Mouse (Mus musculus): ENCODE measurements around the gene Cttnbp2nl. TPM values are rescaled to one million over a fixed set of nuclear protein-coding genes. Genes with fewer than 3 reads are reported as not detected.

Gene Cttnbp2nl
- polyA plus RNA-seq, 1 experiment from 2014 or later, result 29.9 TPM

DNA sequence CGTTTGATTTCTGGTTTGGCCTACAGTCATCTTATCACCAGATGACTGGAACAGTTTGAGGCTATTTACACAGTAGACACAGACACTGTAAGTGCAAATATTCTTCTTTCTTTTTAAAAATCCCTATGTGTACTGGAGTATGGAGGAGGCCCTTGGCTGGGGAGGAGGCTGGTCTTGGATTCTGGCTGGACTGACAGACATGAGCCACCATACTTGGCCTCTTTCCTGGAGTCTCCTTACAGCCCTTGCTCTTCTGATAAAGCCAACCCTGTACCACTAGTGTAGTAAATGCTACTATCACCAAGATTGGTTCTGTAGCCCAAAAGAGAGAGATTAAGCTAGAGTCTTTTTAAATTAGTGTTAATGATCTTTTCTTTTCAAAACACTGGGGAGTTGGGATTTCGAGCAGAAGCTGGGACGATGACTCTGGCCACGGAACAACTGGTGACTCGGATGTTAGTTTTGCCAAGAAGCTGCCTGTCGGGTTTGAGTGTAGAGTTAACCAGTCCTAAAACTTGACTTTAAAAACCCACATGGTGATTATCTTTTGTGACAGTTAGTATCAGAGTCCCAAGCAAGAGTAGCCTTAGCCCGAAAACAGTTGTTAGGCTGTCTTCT, 40.1 kb downstream of the Cttnbp2nl start:
- Histone ChIP-seq H3K9ac (no peak overlapping the region), H3K27me3 (no peaks in the 10 kb centered on the region), H3K36me3 (peaks cover 37% of the 10 kb centered on the region), H3K9me3 (replicated peaks) (no peaks in the 10 kb centered on the region), H3K4me2 (replicated peaks) (no peak overlapping the region), H3K4me1 (no peaks in the 10 kb centered on the region), H3K27ac (replicated peaks) (no peak overlapping the region), H3K4me3 (replicated peaks) (no peak overlapping the region)
- ATAC-seq (ENCODE audit: insufficient number of reproducible peaks, low FRiP score, low TSS enrichment, low read depth), result no peak
- WGBS, result 90% methylated on average over 7 of the region's 7 CpGs

DNA sequence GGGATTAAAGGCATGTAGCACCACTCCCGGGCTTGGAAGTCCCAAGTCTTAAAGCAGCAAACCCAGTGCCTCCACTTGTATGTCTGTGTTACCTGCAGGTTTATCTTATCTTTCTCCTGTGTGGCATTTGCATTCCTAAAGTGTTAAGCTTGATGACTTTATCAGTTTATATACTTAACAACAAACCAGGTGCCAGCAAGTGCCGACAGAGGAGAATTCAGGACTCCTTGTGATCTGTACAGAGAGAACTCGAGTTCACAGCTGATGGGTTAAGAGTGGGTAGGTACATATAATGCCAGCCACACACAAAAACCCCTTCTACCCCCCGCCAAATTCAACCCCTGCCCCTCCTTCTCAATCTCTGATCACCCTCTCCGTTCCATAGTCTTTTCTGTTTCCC, 41.1 kb downstream of the Cttnbp2nl start:
- H3K27me3 ChIP-seq, result no peaks in the 10 kb centered on the region
- peaks cover 46% of the 10 kb centered on the region for H3K36me3 ChIP-seq
- H3K4me3 ChIP-seq (replicated peaks), result no peak overlapping the region
- no peak overlapping the region for H3K27ac ChIP-seq (replicated peaks)
- no peaks in the 10 kb centered on the region for H3K9me3 ChIP-seq (replicated peaks)
- H3K4me2 ChIP-seq (replicated peaks), result no peak overlapping the region
- H3K4me1 ChIP-seq, result no peaks in the 10 kb centered on the region
- 82% methylated on average over 5 of the region's 5 CpGs for WGBS
- no peak for ATAC-seq (ENCODE audit: insufficient number of reproducible peaks, low FRiP score, low TSS enrichment, low read depth)
- no peak overlapping the region for H3K9ac ChIP-seq

DNA sequence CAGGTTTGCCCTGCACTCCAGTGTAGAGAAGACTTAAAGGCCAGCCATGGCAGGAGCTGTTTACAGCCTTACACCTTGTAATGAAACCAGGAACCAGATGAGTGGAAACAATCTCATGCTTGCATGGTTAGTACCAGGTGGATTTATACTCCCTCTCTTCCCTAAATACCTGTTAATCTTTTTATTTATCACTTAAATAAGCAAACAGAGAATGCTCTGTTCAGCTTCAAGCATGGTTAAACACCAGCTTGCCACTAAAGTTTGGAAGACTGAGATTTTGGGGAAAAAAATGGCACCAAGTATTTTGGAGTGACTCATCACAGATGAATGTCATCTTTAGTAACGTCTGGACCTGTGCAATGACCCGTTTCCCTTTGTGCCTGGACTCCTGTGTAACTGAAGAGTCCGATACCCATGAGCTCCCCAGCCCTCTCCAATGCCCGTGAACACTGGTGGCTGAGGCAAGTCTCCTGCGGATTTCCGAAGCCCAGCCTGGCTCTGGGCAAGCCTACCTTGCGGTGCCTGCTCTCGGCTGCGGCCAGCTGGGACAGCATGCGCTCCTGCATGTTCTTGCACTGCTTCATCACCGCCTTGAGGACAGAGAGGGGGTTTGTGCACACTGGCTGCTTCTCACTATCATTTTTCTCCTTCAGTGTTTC, 42.1 kb downstream of the Cttnbp2nl start:
- Histone ChIP-seq H3K9ac (no peak overlapping the region), H3K36me3 (peaks cover 42% of the 10 kb centered on the region), H3K4me1 (0 out of 2 replicates have a peak, but pooled peaks cover 1% of the 10 kb centered on the region), H3K27me3 (no peaks in the 10 kb centered on the region), H3K4me3 (replicated peaks) (no peak overlapping the region), H3K9me3 (replicated peaks) (no peaks in the 10 kb centered on the region), H3K27ac (replicated peaks) (no peak overlapping the region), H3K4me2 (replicated peaks) (no peak overlapping the region)
- ATAC-seq (ENCODE audit: insufficient number of reproducible peaks, low FRiP score, low TSS enrichment, low read depth), result no peak
- 90% methylated on average over 11 of the region's 11 CpGs for WGBS

DNA sequence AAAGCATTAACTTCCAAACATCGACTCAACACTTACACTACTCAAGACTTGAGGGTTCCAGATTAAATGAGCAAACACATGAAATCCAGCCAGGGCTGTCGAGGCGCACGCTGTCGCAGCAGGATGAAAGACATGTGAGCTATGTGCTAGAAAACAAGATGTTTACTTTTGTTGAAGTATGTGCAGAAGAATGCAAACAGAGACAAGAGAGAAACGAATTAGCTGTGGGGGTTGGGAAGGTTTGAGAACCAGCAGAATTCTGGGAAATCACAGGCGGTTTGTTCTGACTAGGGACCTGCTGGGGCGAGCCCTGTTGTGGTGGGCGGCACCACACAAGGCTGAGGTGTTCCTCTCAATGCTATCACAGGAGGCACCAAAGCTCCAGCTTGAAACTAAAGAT, 44.9 kb downstream of the Cttnbp2nl start:
- 72% methylated on average over 9 of the region's 9 CpGs for WGBS
- Histone ChIP-seq H3K27ac (replicated peaks) (no peak overlapping the region), H3K4me3 (replicated peaks) (no peak overlapping the region), H3K9me3 (replicated peaks) (no peaks in the 10 kb centered on the region), H3K9ac (no peak overlapping the region), H3K36me3 (peaks cover 57% of the 10 kb centered on the region), H3K4me1 (peaks cover 16% of the 10 kb centered on the region), H3K4me2 (replicated peaks) (no peak overlapping the region), H3K27me3 (no peaks in the 10 kb centered on the region)
- ATAC-seq (ENCODE audit: insufficient number of reproducible peaks, low FRiP score, low TSS enrichment, low read depth), result no peak

- ATAC-seq (ENCODE audit: insufficient number of reproducible peaks, low FRiP score, low TSS enrichment, low read depth), result no peak
- Histone ChIP-seq H3K27ac (replicated peaks) (no peak overlapping the region), H3K4me1 (peaks cover 19% of the 10 kb centered on the region), H3K9me3 (replicated peaks) (no peaks in the 10 kb centered on the region), H3K4me2 (replicated peaks) (no peak overlapping the region), H3K4me3 (replicated peaks) (no peak overlapping the region), H3K9ac (no peak overlapping the region), H3K36me3 (peaks cover 61% of the 10 kb centered on the region), H3K27me3 (no peaks in the 10 kb centered on the region)
- 73% methylated on average over 6 of the region's 6 CpGs for WGBS
Observed at GRCm38 (mm10) chr3:105006101-105006500, 46.8 kb downstream of the Cttnbp2nl start.

DNA sequence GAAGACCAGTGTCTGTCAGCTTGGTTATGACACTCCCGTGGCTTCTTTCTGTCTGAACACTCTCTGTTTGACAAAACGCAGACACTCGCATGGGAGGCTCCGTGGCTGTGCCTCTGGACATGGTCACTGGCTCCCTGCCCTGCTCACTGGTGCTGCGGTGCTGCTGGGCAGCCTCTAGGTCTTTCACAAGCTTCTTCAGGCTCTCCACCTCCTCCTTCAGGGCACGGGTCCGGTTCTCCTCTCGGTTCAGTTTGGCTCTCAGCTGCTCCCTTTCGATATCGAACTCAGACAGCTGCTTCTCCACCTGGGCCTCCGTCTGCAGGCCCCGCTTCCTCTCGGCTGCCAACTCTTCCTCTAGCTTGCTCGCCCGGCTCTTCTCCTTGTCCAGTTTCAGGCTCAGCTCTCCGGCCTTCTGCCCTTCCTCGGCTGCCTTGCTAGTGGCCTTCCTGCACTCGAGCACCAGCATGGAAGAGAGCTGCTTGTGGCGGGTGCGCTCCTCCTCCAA, 47.3 kb downstream of the Cttnbp2nl start:
- WGBS, result 84% methylated on average over 20 of the region's 20 CpGs
- Histone ChIP-seq H3K36me3 (peaks cover 57% of the 10 kb centered on the region), H3K9ac (no peak overlapping the region), H3K9me3 (replicated peaks) (no peaks in the 10 kb centered on the region), H3K4me1 (peaks cover 19% of the 10 kb centered on the region), H3K4me2 (replicated peaks) (no peak overlapping the region), H3K27ac (replicated peaks) (no peak overlapping the region), H3K4me3 (replicated peaks) (no peak overlapping the region), H3K27me3 (no peaks in the 10 kb centered on the region)
- ATAC-seq (ENCODE audit: insufficient number of reproducible peaks, low FRiP score, low TSS enrichment, low read depth), result no peak

- H3K9ac ChIP-seq, result no peak overlapping the region
- no peaks in the 10 kb centered on the region for H3K9me3 ChIP-seq (replicated peaks)
- H3K27me3 ChIP-seq, result no peaks in the 10 kb centered on the region
- 89% methylated on average over 10 of the region's 10 CpGs for WGBS
- H3K4me2 ChIP-seq (replicated peaks), result no peak overlapping the region
- peaks cover 52% of the 10 kb centered on the region for H3K36me3 ChIP-seq
- peak overlapping the region; percentile 66 for H3K27ac ChIP-seq (replicated peaks)
- H3K4me1 ChIP-seq, result peaks cover 19% of the 10 kb centered on the region
- no peak for ATAC-seq (ENCODE audit: insufficient number of reproducible peaks, low FRiP score, low TSS enrichment, low read depth)
- H3K4me3 ChIP-seq (replicated peaks), result no peak overlapping the region
Observed at GRCm38 (mm10) chr3:105005011-105005410, 47.9 kb downstream of the Cttnbp2nl start.

- Histone ChIP-seq H3K9me3 (replicated peaks) (no peaks in the 10 kb centered on the region), H3K27ac (replicated peaks) (peak overlapping the region; percentile 66), H3K9ac (no peak overlapping the region), H3K4me3 (replicated peaks) (no peak overlapping the region), H3K4me2 (replicated peaks) (no peak overlapping the region), H3K36me3 (peaks cover 42% of the 10 kb centered on the region), H3K27me3 (no peaks in the 10 kb centered on the region), H3K4me1 (peaks cover 19% of the 10 kb centered on the region)
- no peak for ATAC-seq (ENCODE audit: insufficient number of reproducible peaks, low FRiP score, low TSS enrichment, low read depth)
- 44% methylated on average over 14 of the region's 14 CpGs for WGBS
Observed at GRCm38 (mm10) chr3:105003960-105004463, 48.9 kb downstream of the Cttnbp2nl start.

- no peak for ATAC-seq (ENCODE audit: insufficient number of reproducible peaks, low FRiP score, low TSS enrichment, low read depth)
- H3K36me3 ChIP-seq, result peaks cover 27% of the 10 kb centered on the region
Observed at GRCm38 (mm10) chr3:105001374-105001773, 51.6 kb downstream of the Cttnbp2nl start.

GRCm38 (mm10) chr3:105000561-105000960, 52.4 kb downstream of the Cttnbp2nl start:
- Histone ChIP-seq H3K4me2 (replicated peaks) (no peak overlapping the region), H3K4me3 (replicated peaks) (no peak overlapping the region), H3K27ac (replicated peaks) (no peak overlapping the region), H3K4me1 (peaks cover 28% of the 10 kb centered on the region), H3K9me3 (replicated peaks) (no peaks in the 10 kb centered on the region), H3K27me3 (no peaks in the 10 kb centered on the region), H3K9ac (no peak overlapping the region), H3K36me3 (peaks cover 23% of the 10 kb centered on the region)
- 64% methylated on average over 8 of the region's 8 CpGs for WGBS
- no peak for ATAC-seq (ENCODE audit: insufficient number of reproducible peaks, low FRiP score, low TSS enrichment, low read depth)

More at GRCm38 (mm10) chr3:105001374-105001773, 51.6 kb downstream of the Cttnbp2nl start:
- no peak overlapping the region for H3K9ac ChIP-seq
- H3K27ac ChIP-seq (replicated peaks), result no peak overlapping the region
- no peaks in the 10 kb centered on the region for H3K27me3 ChIP-seq
- H3K4me3 ChIP-seq (replicated peaks), result no peak overlapping the region
- 60% methylated on average over 6 of the region's 6 CpGs for WGBS
- no peak overlapping the region for H3K4me2 ChIP-seq (replicated peaks)
- peaks cover 31% of the 10 kb centered on the region for H3K4me1 ChIP-seq
- H3K9me3 ChIP-seq (replicated peaks), result no peaks in the 10 kb centered on the region

- Histone ChIP-seq H3K27me3 (no peaks in the 10 kb centered on the region), H3K36me3 (peaks cover 5% of the 10 kb centered on the region; the same call in 1 of the 2 replicates), H3K9me3 (replicated peaks) (no peaks in the 10 kb centered on the region), H3K4me2 (replicated peaks) (no peak overlapping the region), H3K9ac (no peak overlapping the region), H3K4me3 (replicated peaks) (no peak overlapping the region), H3K27ac (replicated peaks) (peak overlapping the region; percentile 59), H3K4me1 (peaks cover 36% of the 10 kb centered on the region)
- no peak for ATAC-seq (ENCODE audit: insufficient number of reproducible peaks, low FRiP score, low TSS enrichment, low read depth)
- 44% methylated on average over 6 of the region's 6 CpGs for WGBS
Observed at GRCm38 (mm10) chr3:104997563-104997962, 55.4 kb downstream of the Cttnbp2nl start.

All from embryonic facial prominence, embryonic 15.5 days (tissue).